ENCODE assay signal across 7 mouse cellular contexts in genomic region chr5:149526467-149526951, GRCm38 (mm10). TPM values are rescaled to one million over a fixed set of nuclear protein-coding genes. Genes with fewer than 3 reads are reported as not detected.
A peak's percentile ranks its signal among the peaks of the same experiment; 100 is the strongest.
DNase-seq lines count a peak whose midpoint lies in the region; ATAC-seq and TF ChIP-seq lines count a peak whose summit lies in the region.

No protein-coding gene starts in this region.

- 27% methylated on average over 10 of the region's 10 CpGs for WGBS in stomach, postnatal 0 days

- no peaks in the 10 kb centered on the region for H3K27me3 ChIP-seq in stomach, postnatal 0 days (ENCODE audit: control insufficient read depth, insufficient read depth, low read length)

- no peak for TF ChIP-seq CTCF in stomach, postnatal 0 days (IDR thresholded peaks at IDR 0.05; ENCODE audit: low read depth)

- peak overlapping the region; percentile 17; the same call in 1 of the 2 replicates for H3K4me2 ChIP-seq in stomach, postnatal 0 days (replicated peaks; ENCODE audit: low read depth)

- H3K9ac ChIP-seq in stomach, postnatal 0 days (ENCODE audit: low read length), result no peak overlapping the region

- peak; percentile 28 to 29 for DNase-seq in spleen, postnatal 36 days (ENCODE audit: low spot score in 2 of 2)
- DNase-seq in spleen, adult 18-20 months, result no peak
- peak; percentile 25 for DNase-seq in adrenal gland, postnatal 25 days
- DNase-seq in induced T-regulatory cell, adult 2 months (ENCODE audit: low read depth), result peak; percentile 90
- DNase-seq in lung, postnatal 10 days, result peak; percentile 79
- DNase-seq in stomach, postnatal 0 days (ENCODE audit: low spot score), result peak; percentile 25

- H3K36me3 ChIP-seq in stomach, postnatal 0 days (ENCODE audit: control insufficient read depth, insufficient read depth, low read length), result no peaks in the 10 kb centered on the region

- no peaks in the 10 kb centered on the region for H3K4me1 ChIP-seq in stomach, postnatal 0 days (replicated peaks; ENCODE audit: control insufficient read depth, insufficient read depth)

- ATAC-seq in granulocyte monocyte progenitor cell, adult 5-6 weeks (replicated peaks; ENCODE audit: poor library complexity, severe bottlenecking), result peak; percentile 63
- no peak; the same call in 1 of the 2 replicates for ATAC-seq in stomach, postnatal 0 days (ENCODE audit: low FRiP score, low TSS enrichment)

- no peak overlapping the region for H3K4me3 ChIP-seq in stomach, postnatal 0 days (ENCODE audit: low read depth, low read length)

- no peak for TF ChIP-seq EP300 in stomach, postnatal 0 days (optimal IDR thresholded peaks at IDR 0.05)

- no peaks in the 10 kb centered on the region for H3K9me3 ChIP-seq in stomach, postnatal 0 days (ENCODE audit: control insufficient read depth, low read length)

- H3K27ac ChIP-seq in stomach, postnatal 0 days (replicated peaks), result 0 out of 2 replicates have a peak overlapping the region, but pooled peaks have one; percentile 30

RNA-seq across cellular contexts. Expression of gene Wdr95, which starts 2.0 kb away (rescaled TPM):
- not detected in 2 replicates for total RNA-seq in adrenal gland, postnatal 25 days (2021)
- total RNA-seq in granulocyte monocyte progenitor cell, adult 5-6 weeks (2014; fragmentation: Nextera tagmentation), result not detected in 2 replicates
- not detected in 2 replicates for total RNA-seq in granulocyte monocyte progenitor cell, adult 5-6 weeks (2017)
- not detected in 2 replicates for polyA plus RNA-seq in stomach, postnatal 0 days (2015; fragmentation: Nextera tagmentation; extraction: Ambion mirVana)

Comparison
In these comparisons a context has a peak if more than half of its experiments do, and no peak if none do; other contexts are left out.
1. DNase-seq: peak in spleen, postnatal 36 days (2 of 2), adrenal gland, postnatal 25 days (single experiment), induced T-regulatory cell, adult 2 months (single experiment), lung, postnatal 10 days (single experiment) and stomach, postnatal 0 days (single experiment); none in spleen, adult 18-20 months (0 of 2).